Comparison of ENCODE assay signal across 26 mouse cellular contexts in genomic region chr14:23451681-23452080, GRCm38 (mm10).
"Had no signal": no experiment of that assay in that cellular context is flagged by ENCODE, and none has a peak within 500 bp of the region (broad histone marks: within the 10 kb centered on the region; RNA-seq: fewer than 3 reads in every experiment).

No protein-coding gene starts in this region.

- H3K36me3 ChIP-seq: heart, embryonic 13.5 days; heart, embryonic 15.5 days; intestine, embryonic 15.5 days; kidney, embryonic 15.5 days; limb, embryonic 13.5 days; limb, embryonic 15.5 days; liver, embryonic 12.5 days had no signal

- H3K9me3 ChIP-seq: heart, embryonic 13.5 days; heart, embryonic 15.5 days; intestine, embryonic 15.5 days; kidney, embryonic 15.5 days; limb, embryonic 13.5 days; limb, embryonic 15.5 days; liver, embryonic 12.5 days had no signal

- H3K27ac ChIP-seq: gastrocnemius, adult 2 months; heart, adult 2 months; heart, embryonic 13.5 days; heart, embryonic 15.5 days; hindbrain, embryonic 14.5 days; intestine, embryonic 15.5 days; kidney, embryonic 15.5 days; kidney, postnatal 0 days; layer of hippocampus, adult 2 months; left cerebral cortex, adult 2 months; limb, embryonic 13.5 days; limb, embryonic 15.5 days; liver, embryonic 12.5 days; liver, embryonic 14.5 days had no signal

- H3K4me2 ChIP-seq: heart, embryonic 11.5 days; heart, embryonic 13.5 days; heart, embryonic 15.5 days; hindbrain, embryonic 14.5 days; intestine, embryonic 15.5 days; kidney, embryonic 15.5 days; limb, embryonic 13.5 days; limb, embryonic 15.5 days; liver, embryonic 12.5 days had no signal

- H3K4me3 ChIP-seq: gastrocnemius, adult 2 months; heart, adult 2 months; heart, embryonic 13.5 days; heart, embryonic 15.5 days; intestine, embryonic 15.5 days; kidney, embryonic 15.5 days; layer of hippocampus, adult 2 months; left cerebral cortex, adult 2 months; limb, embryonic 13.5 days; limb, embryonic 15.5 days; liver, embryonic 12.5 days had no signal

- H3K4me1 ChIP-seq: heart, embryonic 13.5 days; heart, embryonic 15.5 days; intestine, embryonic 15.5 days; liver, embryonic 12.5 days had no signal

- H3K9ac ChIP-seq: heart, embryonic 13.5 days; heart, embryonic 15.5 days; hindbrain, embryonic 14.5 days; intestine, embryonic 15.5 days; kidney, embryonic 15.5 days; limb, embryonic 13.5 days; limb, embryonic 15.5 days; liver, embryonic 12.5 days; liver, embryonic 14.5 days had no signal

- ATAC-seq: hindbrain, embryonic 16.5 days; inflammation-experienced regulatory T-cells, adult 6 months; intestine, embryonic 15.5 days; intestine, postnatal 0 days; liver, embryonic 12.5 days had no signal

- DNase-seq: gastrocnemius, adult 2 months; gastrocnemius, postnatal 10 days; gastrocnemius, postnatal 25 days; heart, adult 2 months; heart, postnatal 14 days; heart, postnatal 36 days; kidney, adult 18-20 months; kidney, adult 8-10 months; kidney, postnatal 14 days; lung, adult 18-20 months had no signal

- H3K27me3 ChIP-seq: heart, embryonic 13.5 days; heart, embryonic 15.5 days; intestine, embryonic 15.5 days; kidney, embryonic 15.5 days; limb, embryonic 13.5 days; limb, embryonic 15.5 days; liver, embryonic 12.5 days had no signal
